Mouse (Mus musculus) heart, adult 18-20 months (tissue): ENCODE data around the gene Fgfr2. TPM values are rescaled to one million over a fixed set of nuclear protein-coding genes. Genes with fewer than 3 reads are reported as not detected.

ENCODE experiments used
- DNase-seq, 2 experiments: peaks; one replicate each; pipeline ENCODE4 v3.0.0; 2021 to 2022; ENCODE audit warnings: mixed read lengths in 1 of 2
- total RNA-seq, 2 experiments: library from RNA; stranded (reverse); gene quantifications; 2 replicates each; pipeline ENCODE4 v1.2.3; 2021

Gene Fgfr2
- total RNA-seq, 2 experiments from 2014 or later: 1.3 to 2.6 TPM

DNA sequence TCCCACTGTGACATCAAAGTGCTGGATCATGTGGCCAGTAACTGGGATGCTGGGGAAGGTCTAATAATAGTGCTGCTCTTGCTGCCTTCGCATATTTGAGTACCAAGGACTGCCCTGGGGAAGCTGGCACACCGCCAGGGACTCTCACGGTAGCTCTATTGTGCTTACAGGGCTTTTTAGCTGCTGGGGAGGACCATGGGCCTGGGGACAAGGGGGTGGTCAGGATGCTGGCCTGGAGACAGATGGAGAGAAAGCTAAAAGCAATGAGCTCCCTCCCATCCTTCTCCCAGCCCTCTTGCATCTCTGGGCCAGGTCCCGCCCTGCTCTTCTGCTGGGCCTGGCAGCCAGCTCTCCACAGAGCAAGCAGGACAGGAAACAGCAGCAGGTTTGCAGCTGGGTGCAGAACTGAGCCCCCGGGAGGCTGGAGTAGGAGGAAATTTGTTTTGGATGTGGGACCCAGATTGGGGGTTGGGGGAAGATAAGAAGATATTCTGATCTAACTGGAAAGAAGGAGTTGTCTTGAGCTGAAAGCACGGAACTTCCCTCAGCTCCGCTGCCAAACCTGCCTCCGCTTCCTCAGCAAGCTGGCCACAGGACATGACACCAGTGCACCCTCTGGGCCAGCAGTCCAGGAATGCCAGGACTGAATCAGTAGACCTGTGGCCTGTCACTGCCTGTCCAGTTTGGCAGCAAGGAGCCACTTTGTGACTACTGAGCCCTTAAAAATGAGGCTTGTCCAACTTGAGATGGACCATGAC is 2803.2 kb downstream of the Fgfr2 start:
- peak; percentile 66 to 76 for DNase-seq

DNA sequence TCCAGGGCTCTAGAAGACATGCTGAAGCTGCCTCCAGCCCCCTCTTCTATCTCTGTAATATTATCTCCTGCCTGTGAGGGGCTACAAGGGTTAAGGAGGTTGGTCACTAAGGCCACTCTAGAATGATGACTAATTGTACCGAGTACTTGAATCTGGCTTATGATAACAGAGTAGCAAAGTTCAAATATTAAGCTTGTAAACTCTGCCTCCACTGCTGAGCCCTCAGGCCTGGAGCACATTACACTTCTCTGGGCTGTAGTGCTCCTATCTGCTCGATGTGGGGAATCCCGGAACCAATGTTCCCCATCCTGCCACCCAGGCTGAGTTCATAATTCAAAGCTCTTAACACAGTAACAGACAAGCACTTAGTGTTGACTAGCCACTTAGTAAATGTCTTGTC is 2806.9 kb downstream of the Fgfr2 start:
- no peak for DNase-seq

GRCm38 (mm10) chr7:130315221-130315620 is 2807.9 kb downstream of the Fgfr2 start:
- no peak for DNase-seq

DNA sequence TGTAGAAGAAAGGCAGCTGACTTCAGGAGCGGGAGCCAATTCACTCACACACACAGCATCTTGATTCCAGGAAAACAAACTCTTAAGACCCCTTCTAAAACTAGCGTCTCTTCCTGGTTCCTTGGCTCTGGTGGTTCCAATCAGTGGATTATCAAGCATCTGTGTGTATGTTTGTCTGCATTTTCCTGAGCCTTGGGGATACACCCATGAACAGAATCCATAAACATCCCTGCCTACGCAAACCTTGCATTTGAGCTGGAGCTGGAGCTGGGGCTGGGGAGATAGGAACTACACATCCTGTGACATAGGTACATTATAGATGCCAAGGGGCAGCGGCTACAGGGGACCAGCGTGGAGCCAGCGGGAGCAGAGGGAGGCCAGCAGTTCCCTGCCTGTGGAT is 2808.5 kb downstream of the Fgfr2 start:
- no peak for DNase-seq

GRCm38 (mm10) chr7:130311362-130311761 is 2811.8 kb downstream of the Fgfr2 start:
- DNase-seq: no peak

DNA sequence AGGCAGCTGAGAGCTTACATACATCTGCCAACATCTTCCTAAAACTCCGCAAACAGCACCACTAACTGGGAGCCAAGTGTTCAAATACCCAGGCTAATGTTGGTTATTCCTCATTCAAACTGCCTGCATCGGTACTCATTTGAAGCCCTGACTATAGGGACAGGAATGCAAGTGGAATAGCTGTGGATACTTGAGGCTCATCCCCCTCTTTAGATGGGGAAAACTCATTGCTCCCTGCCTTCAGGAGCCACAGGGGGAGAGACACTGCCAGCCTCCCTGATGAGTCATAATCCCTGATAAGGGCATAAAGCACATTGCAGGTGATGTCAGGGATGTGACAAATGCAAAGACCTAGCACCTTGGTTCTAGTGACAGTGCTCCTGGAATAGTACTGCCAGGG is 2814.0 kb downstream of the Fgfr2 start:
- DNase-seq: no peak

GRCm38 (mm10) chr7:130307036-130307435 is 2816.1 kb downstream of the Fgfr2 start:
- DNase-seq: no peak

- no peak for DNase-seq
Measured at GRCm38 (mm10) chr7:130304642-130305041, 2818.5 kb downstream of the Fgfr2 start.

- no peak for DNase-seq
Measured at GRCm38 (mm10) chr7:130303464-130303863, 2819.7 kb downstream of the Fgfr2 start.

DNA sequence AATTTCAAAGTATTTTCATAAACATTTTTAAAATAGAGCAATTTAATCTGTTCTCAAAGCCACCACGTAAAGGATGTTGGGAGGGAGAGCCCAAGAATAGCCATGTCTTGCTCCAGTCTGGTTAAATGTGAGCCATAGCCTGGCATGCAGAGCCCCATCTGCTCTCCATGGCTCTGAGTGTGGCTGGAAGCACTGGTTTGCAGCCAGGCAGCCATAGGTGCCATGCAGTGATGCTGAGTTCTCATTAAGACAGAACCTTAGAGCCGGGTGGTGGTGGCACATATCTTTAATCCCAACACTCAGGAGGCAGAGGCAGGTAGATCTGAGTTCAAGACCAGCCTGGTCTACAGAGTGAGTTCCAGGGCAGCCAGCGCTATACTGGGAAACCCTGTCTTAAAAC is 2822.5 kb downstream of the Fgfr2 start:
- no peak for DNase-seq

DNA sequence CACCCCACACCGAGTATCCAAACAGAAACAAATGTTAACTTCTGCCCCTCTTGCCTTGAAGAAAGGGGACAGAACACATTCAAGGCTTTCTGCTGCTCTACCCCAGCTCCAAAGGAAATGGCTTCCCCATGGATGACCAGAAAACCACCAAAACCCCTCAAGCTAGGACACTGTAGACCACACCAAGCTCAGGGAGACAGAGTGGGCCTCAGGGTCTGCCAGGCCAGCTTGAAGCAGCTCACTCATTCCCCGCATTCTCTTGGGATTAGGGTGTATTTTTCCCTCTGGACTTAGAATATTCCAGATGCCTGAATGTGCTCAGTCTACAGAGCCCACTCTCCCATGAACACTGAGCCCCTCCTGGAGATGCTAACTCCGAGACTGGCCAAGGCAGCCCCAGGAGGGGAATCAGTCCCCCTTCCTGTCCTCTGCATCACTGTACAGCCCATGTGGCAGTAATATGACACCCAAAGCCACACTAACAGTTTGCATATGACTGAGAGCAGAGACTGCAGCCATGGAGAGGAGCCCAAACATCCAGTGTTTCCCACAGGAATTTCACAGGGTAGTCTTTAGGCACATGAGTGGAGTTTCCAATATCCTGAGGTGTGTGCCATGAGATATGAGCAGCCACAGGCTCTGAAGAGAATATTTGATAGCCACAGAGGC is 2824.1 kb downstream of the Fgfr2 start:
- no peak for DNase-seq

DNA sequence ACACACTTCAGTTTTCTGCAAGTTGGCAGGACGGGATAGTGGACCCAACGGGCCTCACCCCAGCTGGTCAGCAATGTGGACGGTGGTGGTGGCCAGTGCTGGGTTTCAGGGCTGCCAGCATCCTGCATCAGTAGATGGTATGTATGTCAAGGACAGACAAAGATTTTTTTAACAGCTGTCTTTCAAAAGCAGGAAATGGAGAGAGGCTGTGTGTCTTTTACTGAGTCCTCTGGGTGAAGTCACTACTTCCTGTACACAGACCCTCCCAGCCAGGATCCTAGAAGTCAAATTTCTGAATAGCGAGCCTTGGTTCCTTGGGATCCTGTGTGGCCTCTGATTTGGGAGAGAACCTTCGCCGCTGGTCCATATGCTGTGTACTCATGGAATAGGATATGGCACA is 2832.0 kb downstream of the Fgfr2 start:
- DNase-seq: no peak

GRCm38 (mm10) chr7:130289428-130289790 is 2833.7 kb downstream of the Fgfr2 start:
- DNase-seq: no peak

GRCm38 (mm10) chr7:130288719-130289427 is 2834.3 kb downstream of the Fgfr2 start:
- DNase-seq: peak; percentile 16 to 34

- DNase-seq: peak in 1 of 2 experiments; percentile 12
Measured at GRCm38 (mm10) chr7:130288248-130288647, 2834.9 kb downstream of the Fgfr2 start.

- DNase-seq: peak; percentile 14 to 25
Measured at GRCm38 (mm10) chr7:130278738-130279705, 2844.1 kb downstream of the Fgfr2 start.

- no peak for DNase-seq
Measured at GRCm38 (mm10) chr7:130278000-130278737, 2845.0 kb downstream of the Fgfr2 start.

- DNase-seq: peak; percentile 55 to 86
Measured at GRCm38 (mm10) chr7:130273265-130273664, 2849.9 kb downstream of the Fgfr2 start.

GRCm38 (mm10) chr7:130270807-130271206 is 2852.3 kb downstream of the Fgfr2 start:
- no peak for DNase-seq

DNA sequence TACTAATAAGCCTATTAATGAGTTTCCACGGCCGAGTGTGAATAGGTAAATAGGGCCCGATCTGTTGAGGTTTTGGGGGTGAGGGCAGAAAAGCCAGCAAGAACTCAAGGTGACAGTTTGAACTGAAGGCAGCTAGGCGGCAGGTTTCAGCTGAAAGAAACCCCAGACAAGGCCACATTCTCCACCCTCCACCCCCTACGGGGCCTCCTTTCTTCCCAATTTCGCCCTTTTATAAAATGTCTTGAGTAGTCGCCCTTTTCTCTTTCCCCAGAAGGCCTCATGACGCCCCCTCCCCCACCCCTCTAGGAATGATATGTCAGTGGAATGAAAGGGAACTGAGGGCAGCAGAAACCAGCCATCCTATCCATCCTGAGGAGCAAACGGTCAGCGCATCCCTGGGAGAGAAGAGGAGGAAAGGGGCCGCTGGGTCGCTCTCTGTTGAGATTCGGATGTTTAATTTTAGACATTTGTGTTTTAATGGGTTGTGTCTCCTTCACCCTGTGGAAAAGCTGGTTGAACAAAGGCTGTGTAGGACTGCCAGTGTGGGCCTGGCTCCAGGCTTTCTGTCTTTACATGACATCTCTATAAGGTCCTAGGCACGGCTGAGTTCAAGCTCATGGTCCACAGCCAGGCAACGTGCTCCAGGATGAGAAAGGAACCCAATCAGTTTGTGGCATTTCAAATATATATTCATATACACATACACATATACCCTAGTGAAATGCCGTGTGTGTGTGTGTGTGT is 2853.9 kb downstream of the Fgfr2 start:
- DNase-seq: no peak
